Mouse (Mus musculus) lung, adult 2 months (tissue): Measurements from ENCODE around the gene Polr2g.

ENCODE experiments used
- CTCF ChIP-seq: fragments of 200-500 bp; IDR thresholded peaks from 2 replicates; pipeline ENCODE4 v1.5.1; 2011; ENCODE audit warnings: mild to moderate bottlenecking, low read length, control low read depth; ENCODE audit not compliant: insufficient read depth
- POLR2A ChIP-seq: fragments of 200-500 bp; IDR thresholded peaks from 2 replicates; pipeline ENCODE4 v1.6.1; 2011; ENCODE audit warnings: low read depth, mild to moderate bottlenecking, control low read depth, low read length, borderline replicate concordance; ENCODE audit errors: extremely low read depth

GRCm38 (mm10) chr19:8798947-8799315 lies 554 bp upstream of the Polr2g start:
- TF ChIP-seq CTCF: no peak
- TF ChIP-seq POLR2A: no peak
